Mouse (Mus musculus): Measurements from ENCODE around the gene Rtf1. TPM values are rescaled to one million over a fixed set of nuclear protein-coding genes. Genes with fewer than 3 reads are reported as not detected.
A peak's percentile ranks its signal among the peaks of the same experiment; 100 is the strongest.

Gene Rtf1
- total and polyA plus RNA-seq, 3 experiments = 33.1 to 44.5 (median 36.2) TPM

GRCm38 (mm10) chr2:119742461-119743175 lies 67.8 kb downstream of the Rtf1 start:
- no peak for ATAC-seq (ENCODE audit: extremely low read depth, insufficient number of reproducible peaks, low FRiP score, poor library complexity, severe bottlenecking)
- TF ChIP-seq GATA1 (IDR thresholded peaks at IDR 0.05; ENCODE audit: borderline replicate concordance, low read length) (no peak), TAL1 (conservative IDR thresholded peaks at IDR 0.05; ENCODE audit: low read depth, low read length) (no peak), POLR2AphosphoS5 (IDR thresholded peaks at IDR 0.05; ENCODE audit: insufficient replicate concordance, low read depth, low read length) (no peak), GATA2 (IDR thresholded peaks at IDR 0.05; ENCODE audit: borderline replicate concordance, low read depth, low read length) (no peak), CTCF (IDR thresholded peaks at IDR 0.05; ENCODE audit: low read depth, low read length) (no peak)
- peaks cover 62% of the 10 kb centered on the region for H3K4me1 ChIP-seq (ENCODE audit: insufficient read depth, low read depth, low read length)
- DNase-seq (ENCODE audit: low spot score) = peak; percentile 57
- peaks cover 25% of the 10 kb centered on the region for H3K27me3 ChIP-seq (ENCODE audit: insufficient read depth, low read length)
- H3K9me3 ChIP-seq (replicated peaks) = no peaks in the 10 kb centered on the region
- H3K4me3 ChIP-seq (ENCODE audit: low read depth, low read length) = peak overlapping the region; percentile 83
- peaks cover 2% of the 10 kb centered on the region for H3K36me3 ChIP-seq (replicated peaks)

GRCm38 (mm10) chr2:119743176-119743807 lies 68.4 kb downstream of the Rtf1 start:
- no peaks in the 10 kb centered on the region for H3K9me3 ChIP-seq (replicated peaks)
- no peak for DNase-seq (ENCODE audit: low spot score)
- peaks cover 25% of the 10 kb centered on the region for H3K27me3 ChIP-seq (ENCODE audit: insufficient read depth, low read length)
- H3K4me3 ChIP-seq (ENCODE audit: low read depth, low read length) = peak overlapping the region; percentile 83
- H3K36me3 ChIP-seq (replicated peaks) = peaks cover 2% of the 10 kb centered on the region
- TF ChIP-seq POLR2AphosphoS5 (IDR thresholded peaks at IDR 0.05; ENCODE audit: insufficient replicate concordance, low read depth, low read length) = no peak
- TF ChIP-seq GATA1 (IDR thresholded peaks at IDR 0.05; ENCODE audit: borderline replicate concordance, low read length) = no peak
- TF ChIP-seq TAL1 (conservative IDR thresholded peaks at IDR 0.05; ENCODE audit: low read depth, low read length) = no peak
- no peak for TF ChIP-seq CTCF (IDR thresholded peaks at IDR 0.05; ENCODE audit: low read depth, low read length)
- no peak for TF ChIP-seq GATA2 (IDR thresholded peaks at IDR 0.05; ENCODE audit: borderline replicate concordance, low read depth, low read length)
- H3K4me1 ChIP-seq (ENCODE audit: insufficient read depth, low read depth, low read length) = peaks cover 62% of the 10 kb centered on the region
- ATAC-seq (ENCODE audit: extremely low read depth, insufficient number of reproducible peaks, low FRiP score, poor library complexity, severe bottlenecking) = no peak

- Histone ChIP-seq H3K36me3 (replicated peaks) (peaks cover 2% of the 10 kb centered on the region), H3K9me3 (replicated peaks) (no peaks in the 10 kb centered on the region), H3K4me3 (ENCODE audit: low read depth, low read length) (peak overlapping the region; percentile 42; the same call in 1 of the 2 replicates), H3K27me3 (ENCODE audit: insufficient read depth, low read length) (peaks cover 25% of the 10 kb centered on the region), H3K4me1 (ENCODE audit: insufficient read depth, low read depth, low read length) (peaks cover 59% of the 10 kb centered on the region)
- ATAC-seq (ENCODE audit: extremely low read depth, insufficient number of reproducible peaks, low FRiP score, poor library complexity, severe bottlenecking) (no peak), DNase-seq (ENCODE audit: low spot score) (no peak)
- TF ChIP-seq POLR2AphosphoS5 (IDR thresholded peaks at IDR 0.05; ENCODE audit: insufficient replicate concordance, low read depth, low read length) = no peak
- no peak for TF ChIP-seq GATA1 (IDR thresholded peaks at IDR 0.05; ENCODE audit: borderline replicate concordance, low read length)
- TF ChIP-seq GATA2 (IDR thresholded peaks at IDR 0.05; ENCODE audit: borderline replicate concordance, low read depth, low read length) = no peak
- no peak for TF ChIP-seq TAL1 (conservative IDR thresholded peaks at IDR 0.05; ENCODE audit: low read depth, low read length)
Observed at GRCm38 (mm10) chr2:119743808-119744162, 68.9 kb downstream of the Rtf1 start.

- peak overlapping the region; percentile 44; the same call in 1 of the 2 replicates for H3K4me3 ChIP-seq (ENCODE audit: low read depth, low read length)
- no peak for DNase-seq (ENCODE audit: low spot score)
- no peaks in the 10 kb centered on the region for H3K9me3 ChIP-seq (replicated peaks)
- peaks cover 2% of the 10 kb centered on the region for H3K36me3 ChIP-seq (replicated peaks)
- TF ChIP-seq TAL1 (conservative IDR thresholded peaks at IDR 0.05; ENCODE audit: low read depth, low read length) (no peak), CTCF (IDR thresholded peaks at IDR 0.05; ENCODE audit: low read depth, low read length) (no peak), GATA2 (IDR thresholded peaks at IDR 0.05; ENCODE audit: borderline replicate concordance, low read depth, low read length) (no peak), GATA1 (IDR thresholded peaks at IDR 0.05; ENCODE audit: borderline replicate concordance, low read length) (no peak), POLR2AphosphoS5 (IDR thresholded peaks at IDR 0.05; ENCODE audit: insufficient replicate concordance, low read depth, low read length) (no peak)
- peaks cover 28% of the 10 kb centered on the region for H3K27me3 ChIP-seq (ENCODE audit: insufficient read depth, low read length)
- no peak for ATAC-seq (ENCODE audit: extremely low read depth, insufficient number of reproducible peaks, low FRiP score, poor library complexity, severe bottlenecking)
- peaks cover 54% of the 10 kb centered on the region for H3K4me1 ChIP-seq (ENCODE audit: insufficient read depth, low read depth, low read length)
Observed at GRCm38 (mm10) chr2:119744163-119745111, 69.6 kb downstream of the Rtf1 start.

GRCm38 (mm10) chr2:119745281-119745680 lies 70.4 kb downstream of the Rtf1 start:
- ATAC-seq (ENCODE audit: extremely low read depth, insufficient number of reproducible peaks, low FRiP score, poor library complexity, severe bottlenecking) = no peak
- H3K9me3 ChIP-seq (replicated peaks) = no peaks in the 10 kb centered on the region
- no peak for DNase-seq (ENCODE audit: low spot score)
- peaks cover 5% of the 10 kb centered on the region for H3K36me3 ChIP-seq (replicated peaks)
- peaks cover 48% of the 10 kb centered on the region for H3K4me1 ChIP-seq (ENCODE audit: insufficient read depth, low read depth, low read length)
- peaks cover 31% of the 10 kb centered on the region for H3K27me3 ChIP-seq (ENCODE audit: insufficient read depth, low read length)
- no peak overlapping the region for H3K4me3 ChIP-seq (ENCODE audit: low read depth, low read length)
- TF ChIP-seq GATA2 (IDR thresholded peaks at IDR 0.05; ENCODE audit: borderline replicate concordance, low read depth, low read length) = no peak
- TF ChIP-seq CTCF (IDR thresholded peaks at IDR 0.05; ENCODE audit: low read depth, low read length) = no peak
- no peak for TF ChIP-seq POLR2AphosphoS5 (IDR thresholded peaks at IDR 0.05; ENCODE audit: insufficient replicate concordance, low read depth, low read length)
- TF ChIP-seq TAL1 (conservative IDR thresholded peaks at IDR 0.05; ENCODE audit: low read depth, low read length) = no peak
- TF ChIP-seq GATA1 (IDR thresholded peaks at IDR 0.05; ENCODE audit: borderline replicate concordance, low read length) = no peak

Data from G1E (cell line).